In genomic region chr17:87559641-87560040, GRCm38 (mm10) we compare ENCODE assay signal across 18 mouse cellular contexts.
"Had no signal": no experiment of that assay in that cellular context is flagged by ENCODE, and none has a peak within 500 bp of the region (broad histone marks: within the 10 kb centered on the region; RNA-seq: fewer than 3 reads in every experiment).

No protein-coding gene starts in this region.

- DNase-seq: cerebellum, adult 9-10 months; cerebellum, adult 9-11 months; cerebellum, postnatal 10 days; cerebellum, postnatal 14 days; cerebellum, postnatal 25 days; cerebellum, postnatal 36 days; embryo, embryonic 11 days; forebrain, postnatal 0 days; gastrocnemius, adult 2 months; gastrocnemius, postnatal 10 days; gastrocnemius, postnatal 14 days; gastrocnemius, postnatal 25 days; gastrocnemius, postnatal 36 days; heart, adult 2 months had no signal

- ATAC-seq: forebrain, embryonic 13.5 days; forebrain, embryonic 14.5 days; forebrain, embryonic 15.5 days; forebrain, embryonic 16.5 days; forebrain, postnatal 0 days had no signal
